Mouse (Mus musculus) hindbrain, embryonic 12.5 days (tissue): ENCODE measurements around the gene Cpa4. TPM values are rescaled to one million over a fixed set of nuclear protein-coding genes. Genes with fewer than 3 reads are reported as not detected.

Experiments
- ATAC-seq: fragments of 200-750 bp; cut with Nextera tagmentation; 2 replicates; pipeline ENCODE4 v1.8.0; 2017; ENCODE audit warnings: moderate TSS enrichment; ENCODE audit not compliant: low FRiP score
- H3K27ac ChIP-seq: fragments of 300-500 bp; sonication (generic); 2 replicates; pipeline ENCODE4 v1.5.1; 2016; ENCODE audit warnings: mild to moderate bottlenecking
- H3K27me3 ChIP-seq: fragments of 300-500 bp; sonication (generic); 2 replicates; pipeline ENCODE4 v1.6.1; 2016; ENCODE audit warnings: mild to moderate bottlenecking
- H3K36me3 ChIP-seq: fragments of 300-500 bp; sonication (generic); 2 replicates; pipeline ENCODE4 v1.6.1; 2016; ENCODE audit warnings: mild to moderate bottlenecking
- H3K4me1 ChIP-seq: fragments of 300-500 bp; sonication (generic); 2 replicates; pipeline ENCODE4 v1.6.1; 2016
- H3K4me2 ChIP-seq: fragments of 300-500 bp; sonication (generic); replicated peaks from 2 replicates; pipeline ENCODE4 v1.6.1; 2016; ENCODE audit warnings: mild to moderate bottlenecking
- H3K4me3 ChIP-seq: fragments of 300-500 bp; sonication (generic); 2 replicates; pipeline ENCODE4 v1.5.1; 2016; ENCODE audit warnings: mild to moderate bottlenecking
- H3K9ac ChIP-seq: fragments of 300-500 bp; sonication (generic); 2 replicates; pipeline ENCODE4 v1.6.1; 2016; ENCODE audit warnings: mild to moderate bottlenecking, moderate library complexity
- H3K9me3 ChIP-seq: fragments of 300-500 bp; sonication (generic); replicated peaks from 2 replicates; pipeline ENCODE4 v1.6.1; 2016; ENCODE audit warnings: mild to moderate bottlenecking
- WGBS: fragments of 180-500 bp; shearing (Covaris S2); methylation state at CpG from one replicate; pipeline ENCODE4 v1.1.7; 2016; 5-methylcytosine and 5-hydroxymethylcytosine counted together
- polyA plus RNA-seq: library from polyadenylated mRNA; unstranded; fragments of >200 nt; fragmentation: Nextera tagmentation; extraction: Ambion mirVana; gene quantifications from 2 replicates; pipeline ENCODE4 v1.2.1, GENCODE M21; 2016

The Cpa4 gene
- polyA plus RNA-seq, 1 experiment from 2014 or later: 1.7 TPM

DNA sequence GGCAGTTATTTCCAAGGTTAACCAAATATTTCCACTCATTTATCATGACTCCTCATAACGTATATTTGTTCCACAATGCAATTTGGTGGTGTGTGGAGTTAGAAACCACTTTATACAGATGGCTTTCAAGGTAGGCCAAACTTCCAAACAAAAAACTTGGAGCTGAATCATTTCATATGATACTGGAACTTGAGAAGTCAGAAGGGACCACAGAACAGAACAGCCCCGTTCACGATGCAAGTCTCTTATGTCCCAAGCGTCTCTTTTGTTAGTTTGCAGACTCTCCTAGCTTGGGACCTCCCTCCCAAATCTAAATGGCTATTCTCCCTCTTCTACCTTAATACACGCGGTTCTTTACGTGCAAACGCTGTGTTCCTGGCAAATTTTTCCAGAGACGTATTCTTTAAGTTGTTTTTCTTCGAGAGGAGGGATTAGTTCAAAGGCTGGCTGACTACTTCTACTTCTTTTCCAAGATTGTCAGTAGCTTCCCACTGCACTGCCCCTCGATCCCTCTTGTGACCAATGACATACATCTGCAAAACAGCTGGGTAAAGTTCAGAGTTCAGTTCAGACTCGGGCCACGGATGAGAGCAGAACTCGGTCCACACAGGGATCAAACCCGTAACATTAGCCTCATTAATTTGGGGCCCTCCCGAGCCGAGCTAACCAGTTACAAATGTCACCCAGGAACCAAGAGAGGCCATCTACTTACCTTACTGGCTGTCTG lies 8.5 kb downstream of the Cpa4 start:
- ATAC-seq: no peak
- H3K27me3 ChIP-seq: no peaks in the 10 kb centered on the region
- peaks cover 35% of the 10 kb centered on the region for H3K4me1 ChIP-seq
- H3K36me3 ChIP-seq: no peaks in the 10 kb centered on the region
- no peak overlapping the region for H3K4me3 ChIP-seq
- WGBS: 71% methylated on average over 17 of the region's 17 CpGs
- no peaks in the 10 kb centered on the region for H3K9me3 ChIP-seq
- H3K27ac ChIP-seq: peak overlapping the region; percentile 44
- no peak overlapping the region for H3K9ac ChIP-seq
- no peak overlapping the region for H3K4me2 ChIP-seq

DNA sequence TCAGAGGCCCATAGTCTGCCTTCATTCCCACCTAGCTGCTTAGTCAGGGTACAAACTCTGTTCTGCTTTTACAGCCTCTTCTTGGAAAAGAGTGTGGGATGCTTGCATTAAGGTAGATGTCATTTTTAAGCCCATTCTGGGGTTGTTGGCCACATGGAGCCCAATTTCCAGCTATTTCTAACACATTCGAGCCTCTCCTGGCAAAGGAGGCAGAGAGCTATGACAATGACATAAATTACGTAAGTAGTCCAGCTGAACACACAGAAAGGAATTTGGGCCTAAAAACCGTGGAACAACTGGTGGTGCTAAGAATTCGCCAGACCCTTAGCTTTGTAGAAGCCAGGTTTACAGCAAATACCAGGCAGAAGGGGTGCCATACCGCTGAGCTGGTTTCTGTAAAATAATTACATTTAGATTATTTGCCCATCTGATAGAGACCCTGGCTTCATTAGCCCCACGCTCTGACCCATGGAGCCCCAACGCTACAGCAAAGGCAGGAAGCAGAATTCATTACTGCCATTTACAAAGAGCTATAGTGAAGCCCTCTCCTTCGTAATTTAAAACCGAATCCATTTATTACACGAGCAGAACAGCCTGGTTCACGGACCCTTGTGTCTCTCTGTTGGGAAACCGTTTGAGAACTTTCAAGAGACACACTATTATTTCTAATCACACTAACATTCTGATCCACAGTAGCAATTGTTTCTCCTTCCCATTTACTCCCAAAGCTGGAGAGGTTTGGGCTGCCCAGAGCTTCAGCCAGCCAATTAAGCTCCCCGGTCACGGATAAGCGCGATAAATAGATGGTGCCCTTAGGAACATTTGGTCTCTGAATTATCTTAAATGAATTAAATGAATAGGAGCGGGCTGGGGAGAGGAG lies 12.0 kb downstream of the Cpa4 start:
- 42% methylated on average over 17 of the region's 17 CpGs for WGBS
- Histone ChIP-seq H3K27me3 (no peaks in the 10 kb centered on the region), H3K9ac (no peak overlapping the region), H3K27ac (peak overlapping the region; percentile 87), H3K4me3 (no peak overlapping the region), H3K36me3 (no peaks in the 10 kb centered on the region), H3K9me3 (no peaks in the 10 kb centered on the region), H3K4me1 (peaks cover 26% of the 10 kb centered on the region), H3K4me2 (peak overlapping the region; percentile 18; the same call in 1 of the 2 replicates)
- ATAC-seq: peak; percentile 69

- peak overlapping the region; percentile 18; the same call in 1 of the 2 replicates for H3K4me2 ChIP-seq
- peaks cover 24% of the 10 kb centered on the region for H3K4me1 ChIP-seq
- WGBS: 40% methylated on average over 8 of the region's 8 CpGs
- H3K27me3 ChIP-seq: no peaks in the 10 kb centered on the region
- H3K4me3 ChIP-seq: no peak overlapping the region
- no peaks in the 10 kb centered on the region for H3K36me3 ChIP-seq
- peak overlapping the region; percentile 87 for H3K27ac ChIP-seq
- no peaks in the 10 kb centered on the region for H3K9me3 ChIP-seq
- ATAC-seq: peak; percentile 48; the same call in 1 of the 2 replicates
- H3K9ac ChIP-seq: no peak overlapping the region
Observed at GRCm38 (mm10) chr6:30580841-30581176, 12.6 kb downstream of the Cpa4 start.

DNA sequence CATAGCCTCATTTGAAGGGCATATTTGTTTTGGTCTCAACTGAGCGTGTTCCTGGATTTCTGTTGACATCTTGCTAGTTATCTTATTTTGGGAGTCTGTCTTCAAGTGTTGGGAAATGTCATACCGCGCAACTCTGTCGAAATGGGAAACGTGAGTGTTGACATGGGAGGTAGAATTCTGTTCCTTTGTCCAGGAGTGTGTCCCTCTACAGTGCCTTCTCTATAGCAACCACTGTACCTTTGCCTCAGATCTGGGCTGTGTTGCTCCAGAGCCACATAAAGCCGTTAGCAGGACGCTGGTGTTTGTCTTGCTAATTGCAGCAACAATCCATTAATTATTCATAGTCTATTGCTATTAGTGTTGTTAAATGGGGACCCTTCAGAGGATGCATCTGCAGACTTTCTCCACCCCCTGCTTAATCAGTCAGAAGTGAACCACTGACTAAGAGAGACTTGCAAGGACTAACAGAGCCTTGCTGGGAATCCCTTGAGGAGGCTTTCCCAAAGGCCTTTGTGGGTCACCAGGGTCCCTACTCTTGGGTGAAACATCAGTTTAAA lies 18.8 kb downstream of the Cpa4 start:
- Histone ChIP-seq H3K4me3 (no peak overlapping the region), H3K27me3 (no peaks in the 10 kb centered on the region), H3K36me3 (no peaks in the 10 kb centered on the region), H3K9me3 (no peaks in the 10 kb centered on the region), H3K27ac (no peak overlapping the region), H3K4me2 (no peak overlapping the region), H3K9ac (no peak overlapping the region), H3K4me1 (peaks cover 6% of the 10 kb centered on the region)
- 76% methylated on average over 7 of the region's 7 CpGs for WGBS
- peak; percentile 60 for ATAC-seq

- no peaks in the 10 kb centered on the region for H3K27me3 ChIP-seq
- no peaks in the 10 kb centered on the region for H3K9me3 ChIP-seq
- H3K4me3 ChIP-seq: no peak overlapping the region
- WGBS: 49% methylated on average over 2 of the region's 2 CpGs
- H3K9ac ChIP-seq: no peak overlapping the region
- H3K4me1 ChIP-seq: peaks cover 12% of the 10 kb centered on the region; the same call in 1 of the 2 replicates
- H3K27ac ChIP-seq: no peak overlapping the region; the same call in 1 of the 2 replicates
- no peak for ATAC-seq
- no peak overlapping the region for H3K4me2 ChIP-seq
- H3K36me3 ChIP-seq: no peaks in the 10 kb centered on the region
Observed at GRCm38 (mm10) chr6:30589819-30590218, 21.6 kb downstream of the Cpa4 start.

GRCm38 (mm10) chr6:30591851-30592404 lies 23.8 kb downstream of the Cpa4 start:
- no peaks in the 10 kb centered on the region for H3K27me3 ChIP-seq
- no peak for ATAC-seq
- H3K9ac ChIP-seq: no peak overlapping the region
- H3K4me2 ChIP-seq: no peak overlapping the region
- H3K9me3 ChIP-seq: no peaks in the 10 kb centered on the region
- peaks cover 21% of the 10 kb centered on the region for H3K4me1 ChIP-seq
- 71% methylated on average over 5 of the region's 5 CpGs for WGBS
- no peaks in the 10 kb centered on the region for H3K36me3 ChIP-seq
- no peak overlapping the region for H3K4me3 ChIP-seq
- peak overlapping the region; percentile 67 for H3K27ac ChIP-seq

GRCm38 (mm10) chr6:30592417-30592974 lies 24.3 kb downstream of the Cpa4 start:
- H3K36me3 ChIP-seq: no peaks in the 10 kb centered on the region
- WGBS: 57% methylated on average over 10 of the region's 10 CpGs
- H3K9ac ChIP-seq: no peak overlapping the region
- peaks cover 19% of the 10 kb centered on the region for H3K4me1 ChIP-seq
- H3K4me2 ChIP-seq: no peak overlapping the region
- peak overlapping the region; percentile 67 for H3K27ac ChIP-seq
- H3K27me3 ChIP-seq: no peaks in the 10 kb centered on the region
- no peak overlapping the region for H3K4me3 ChIP-seq
- H3K9me3 ChIP-seq: no peaks in the 10 kb centered on the region
- peak; percentile 74 for ATAC-seq

DNA sequence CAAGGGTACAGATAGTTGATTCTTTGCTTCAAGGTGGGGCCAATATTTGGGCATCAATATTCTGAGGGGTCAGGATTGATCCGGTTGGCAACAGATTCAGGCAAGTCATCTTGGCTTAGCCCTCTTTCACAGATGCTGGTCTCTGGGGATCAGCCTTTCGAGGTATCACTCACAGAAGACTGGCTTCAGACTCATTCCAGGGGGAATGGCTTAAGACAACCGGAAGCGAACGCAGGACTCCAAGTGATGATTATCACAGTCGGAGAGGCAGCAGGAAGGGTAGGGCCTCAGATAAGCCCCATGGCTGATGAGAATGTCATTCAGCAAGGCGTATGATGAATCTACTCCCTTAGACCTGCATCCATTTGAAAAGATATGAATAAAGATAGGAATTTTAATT lies 26.2 kb downstream of the Cpa4 start:
- no peak overlapping the region for H3K4me2 ChIP-seq
- no peak overlapping the region for H3K27ac ChIP-seq
- peaks cover 19% of the 10 kb centered on the region for H3K4me1 ChIP-seq
- no peaks in the 10 kb centered on the region for H3K9me3 ChIP-seq
- H3K4me3 ChIP-seq: no peak overlapping the region
- no peaks in the 10 kb centered on the region for H3K36me3 ChIP-seq
- ATAC-seq: no peak
- no peak overlapping the region for H3K9ac ChIP-seq
- no peaks in the 10 kb centered on the region for H3K27me3 ChIP-seq
- WGBS: 61% methylated on average over 7 of the region's 7 CpGs

- H3K4me3 ChIP-seq: no peak overlapping the region
- peaks cover 19% of the 10 kb centered on the region for H3K4me1 ChIP-seq
- no peaks in the 10 kb centered on the region for H3K9me3 ChIP-seq
- no peaks in the 10 kb centered on the region for H3K27me3 ChIP-seq
- no peak overlapping the region for H3K27ac ChIP-seq
- 89% methylated on average over 8 of the region's 8 CpGs for WGBS
- no peak for ATAC-seq
- no peak overlapping the region for H3K9ac ChIP-seq
- H3K4me2 ChIP-seq: no peak overlapping the region
- H3K36me3 ChIP-seq: no peaks in the 10 kb centered on the region
Observed at GRCm38 (mm10) chr6:30596230-30596898, 28.2 kb downstream of the Cpa4 start.

DNA sequence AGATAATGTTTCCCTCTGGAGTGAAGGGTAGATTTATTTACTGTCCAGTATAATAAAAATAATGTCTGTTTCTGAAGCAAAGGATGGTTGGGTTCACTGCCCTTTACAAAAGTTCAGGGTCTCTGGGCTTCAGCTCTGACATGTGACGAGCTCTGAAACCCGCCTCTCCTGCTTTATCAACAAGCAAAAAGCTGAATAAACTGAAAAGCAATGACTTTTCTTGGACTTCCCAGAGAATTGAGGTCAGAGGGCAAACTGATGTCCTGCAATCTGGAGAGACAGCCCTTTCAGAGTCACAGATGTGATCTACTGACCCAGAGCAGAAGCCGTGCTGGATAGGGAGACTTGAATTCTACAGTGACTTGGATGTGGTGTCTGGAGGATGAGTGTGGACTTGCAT lies 31.9 kb downstream of the Cpa4 start:
- no peaks in the 10 kb centered on the region for H3K9me3 ChIP-seq
- no peaks in the 10 kb centered on the region for H3K27me3 ChIP-seq
- no peak overlapping the region for H3K4me3 ChIP-seq
- H3K4me2 ChIP-seq: no peak overlapping the region
- no peak overlapping the region for H3K27ac ChIP-seq
- peaks cover 15% of the 10 kb centered on the region for H3K4me1 ChIP-seq
- no peak overlapping the region for H3K9ac ChIP-seq
- WGBS: 41% methylated on average over 3 of the region's 3 CpGs
- no peaks in the 10 kb centered on the region for H3K36me3 ChIP-seq
- no peak for ATAC-seq

DNA sequence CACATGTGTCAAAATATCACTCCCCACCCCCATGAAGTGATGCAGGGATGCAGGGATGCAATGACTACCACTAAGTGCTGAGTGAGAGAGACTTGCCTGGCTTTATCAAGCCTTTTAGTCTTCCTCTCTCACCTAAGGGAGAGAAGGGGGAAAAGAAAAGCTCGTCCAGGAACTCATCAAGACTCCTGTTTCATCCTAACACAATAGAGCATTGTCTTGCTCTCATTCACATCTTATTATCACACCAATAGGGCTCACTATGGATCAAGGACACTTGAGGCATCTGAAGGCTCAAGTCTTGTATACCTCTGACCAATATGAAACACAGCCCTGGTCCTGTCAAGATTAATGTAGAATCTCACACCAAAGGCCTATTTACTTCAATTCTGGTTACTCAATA lies 32.8 kb downstream of the Cpa4 start:
- Histone ChIP-seq H3K4me3 (no peak overlapping the region), H3K27ac (no peak overlapping the region), H3K36me3 (no peaks in the 10 kb centered on the region), H3K27me3 (no peaks in the 10 kb centered on the region), H3K4me1 (peaks cover 6% of the 10 kb centered on the region), H3K9me3 (no peaks in the 10 kb centered on the region), H3K4me2 (no peak overlapping the region), H3K9ac (no peak overlapping the region)
- 40% methylated on average over 1 of the region's 1 CpGs for WGBS
- no peak for ATAC-seq
